Mouse (Mus musculus): ENCODE results near the gene Zfp81.

DNA sequence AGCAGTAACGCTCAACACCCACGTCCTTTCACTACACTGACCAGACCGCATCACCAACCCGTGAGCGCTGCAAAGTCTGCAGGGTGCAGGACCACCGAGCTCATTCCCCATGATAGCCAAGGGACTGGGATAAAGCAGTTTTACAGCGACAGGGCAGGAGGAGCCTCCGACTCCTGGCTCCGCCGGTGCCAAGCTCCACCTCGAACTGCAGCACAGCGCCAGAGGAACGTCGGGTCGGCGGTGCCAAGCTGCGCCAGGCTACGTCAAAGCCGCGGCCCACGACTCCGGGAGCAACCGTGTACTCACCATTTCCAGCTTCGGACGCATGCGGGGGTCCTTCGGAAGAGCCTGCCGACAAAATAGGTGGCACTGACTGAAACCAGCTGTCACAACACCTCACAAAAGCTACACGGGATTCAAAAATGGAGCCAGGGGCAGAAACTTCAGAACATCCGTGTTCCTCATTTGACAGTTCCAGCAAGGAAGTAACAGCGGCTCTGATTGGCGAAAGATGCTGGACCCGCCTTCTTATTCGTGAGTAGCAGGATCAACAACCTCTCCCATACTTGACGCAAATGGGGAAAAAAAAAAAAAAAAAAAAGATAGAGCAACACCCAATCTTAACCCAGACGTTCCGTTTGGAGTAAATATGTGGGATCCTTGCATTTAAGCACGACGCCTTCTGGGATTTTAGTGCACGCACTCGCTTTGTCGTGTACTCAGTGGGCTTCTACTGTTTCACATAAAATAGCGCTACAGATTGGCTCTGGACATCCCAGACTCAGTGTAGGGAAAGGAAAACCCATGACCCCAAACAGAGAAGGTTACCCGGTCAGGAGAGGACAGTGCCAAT lies 35.7 kb upstream of the Zfp81 start, which contains the start of gene Zfp101:
- no peak for TF ChIP-seq CTCF (IDR thresholded peaks at IDR 0.05; ENCODE audit: low read depth, low read length)
- TF ChIP-seq GATA2 (IDR thresholded peaks at IDR 0.05; ENCODE audit: borderline replicate concordance, low read depth, low read length): no peak
- TF ChIP-seq TAL1 (conservative IDR thresholded peaks at IDR 0.05; ENCODE audit: low read depth, low read length): no peak
- no peak for TF ChIP-seq GATA1 (IDR thresholded peaks at IDR 0.05; ENCODE audit: borderline replicate concordance, low read length)
- no peak for TF ChIP-seq POLR2AphosphoS5 (IDR thresholded peaks at IDR 0.05; ENCODE audit: insufficient replicate concordance, low read depth, low read length)

All from G1E (cell line).